Mouse (Mus musculus): ENCODE data around the gene 4922502D21Rik. TPM values are rescaled to one million over a fixed set of nuclear protein-coding genes. Genes with fewer than 3 reads are reported as not detected.

The 4922502D21Rik gene
- polyA plus RNA-seq, 1 experiment, result not detected

DNA sequence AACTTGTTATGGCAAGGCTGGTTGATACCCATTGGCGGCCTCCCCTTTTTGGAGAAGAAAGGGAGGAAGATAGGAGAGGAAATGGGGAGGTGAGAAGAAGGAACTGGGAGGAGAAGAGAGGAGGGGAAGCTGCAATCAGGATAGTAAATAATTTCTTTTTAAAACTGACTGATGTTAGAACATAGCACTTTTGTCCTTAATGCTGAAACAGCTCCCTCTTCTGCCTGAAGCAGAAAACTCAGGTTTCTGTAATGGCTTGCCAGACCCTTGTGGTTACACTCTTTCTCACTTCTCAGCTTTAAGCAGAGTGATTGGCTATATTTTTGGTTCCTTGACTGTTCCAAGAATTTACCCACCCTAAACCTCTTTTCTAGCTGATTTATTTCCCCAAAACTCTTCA is 5.6 kb downstream of the 4922502D21Rik start:
- no peak for TF ChIP-seq GATA1 (IDR thresholded peaks at IDR 0.05; ENCODE audit: low read length)

DNA sequence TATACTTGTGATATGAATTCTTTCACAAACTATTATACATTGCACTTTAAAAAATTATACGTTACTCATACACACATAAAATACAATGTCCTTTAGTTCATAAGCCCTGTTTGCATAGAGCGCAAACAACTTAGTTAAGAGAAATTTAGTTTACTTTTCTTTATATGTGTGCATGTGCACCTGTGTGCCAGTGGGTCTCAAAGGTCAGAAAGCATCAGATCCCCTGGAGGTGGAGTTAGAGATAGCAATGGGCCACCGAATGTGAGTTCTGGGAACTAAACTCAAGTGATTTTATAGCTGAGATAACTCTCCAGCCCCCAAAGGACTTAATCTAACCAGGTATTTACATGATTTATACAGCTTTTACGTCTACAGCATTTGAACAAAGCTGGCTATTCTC is 12.3 kb downstream of the 4922502D21Rik start:
- no peak for TF ChIP-seq GATA1 (IDR thresholded peaks at IDR 0.05; ENCODE audit: low read length)

DNA sequence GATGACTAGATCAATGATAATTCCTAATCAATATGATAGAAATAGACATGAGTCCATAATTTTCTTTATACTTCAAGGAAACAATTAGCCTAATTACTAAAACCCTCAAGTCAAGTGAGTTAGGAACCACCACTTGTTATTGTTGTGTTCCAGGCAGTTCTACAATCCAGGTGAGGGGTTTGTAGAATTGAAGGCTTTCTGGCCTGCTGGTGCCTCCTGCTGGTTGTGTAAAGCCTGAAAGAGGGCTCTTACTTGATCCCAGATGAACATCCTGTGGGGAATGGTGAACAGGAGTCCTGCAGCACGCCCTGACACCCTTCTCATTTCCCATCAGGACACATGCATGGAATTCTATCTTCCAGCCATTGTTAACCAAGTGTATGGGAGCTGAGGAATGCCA is 13.2 kb downstream of the 4922502D21Rik start:
- no peak for TF ChIP-seq GATA1 (IDR thresholded peaks at IDR 0.05; ENCODE audit: low read length)

DNA sequence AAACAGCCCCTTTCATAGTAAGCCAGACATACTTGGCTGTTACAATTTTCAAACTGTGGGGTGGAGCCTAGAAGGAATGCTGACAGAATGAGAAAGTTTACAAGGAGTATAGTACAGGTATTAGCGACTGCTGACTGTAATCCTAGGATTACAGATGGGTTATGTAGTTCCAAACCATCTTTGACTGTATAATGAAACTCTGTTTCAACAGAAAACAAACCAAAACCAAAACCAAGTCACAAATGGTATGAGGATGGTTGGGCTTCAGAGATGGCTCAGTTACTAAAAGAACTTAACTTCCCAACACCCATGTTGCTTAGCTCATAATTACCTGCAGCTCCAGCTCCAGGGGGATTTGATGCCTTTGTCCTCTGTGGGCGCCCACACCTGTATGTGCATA is 15.1 kb downstream of the 4922502D21Rik start:
- no peak for TF ChIP-seq GATA1 (IDR thresholded peaks at IDR 0.05; ENCODE audit: low read length)

DNA sequence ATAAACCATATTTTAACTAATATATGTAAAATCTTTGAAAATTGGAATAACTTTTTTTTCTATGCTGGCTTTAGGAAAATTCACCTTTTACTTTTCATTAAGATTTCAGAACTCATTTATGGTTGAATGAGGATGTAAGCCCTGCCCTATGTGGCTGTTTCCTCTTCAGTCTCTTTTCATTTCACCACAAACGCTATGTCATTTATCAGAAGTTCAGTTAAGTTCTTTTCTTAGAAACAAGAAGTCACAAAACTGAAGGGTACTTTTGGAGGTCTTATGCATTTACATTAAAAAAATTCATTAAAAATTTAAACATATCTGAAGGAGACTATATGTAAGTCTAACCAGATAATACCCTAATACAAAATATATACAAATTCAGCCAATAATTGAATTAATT is 15.9 kb downstream of the 4922502D21Rik start:
- no peak for TF ChIP-seq GATA1 (IDR thresholded peaks at IDR 0.05; ENCODE audit: low read length)

DNA sequence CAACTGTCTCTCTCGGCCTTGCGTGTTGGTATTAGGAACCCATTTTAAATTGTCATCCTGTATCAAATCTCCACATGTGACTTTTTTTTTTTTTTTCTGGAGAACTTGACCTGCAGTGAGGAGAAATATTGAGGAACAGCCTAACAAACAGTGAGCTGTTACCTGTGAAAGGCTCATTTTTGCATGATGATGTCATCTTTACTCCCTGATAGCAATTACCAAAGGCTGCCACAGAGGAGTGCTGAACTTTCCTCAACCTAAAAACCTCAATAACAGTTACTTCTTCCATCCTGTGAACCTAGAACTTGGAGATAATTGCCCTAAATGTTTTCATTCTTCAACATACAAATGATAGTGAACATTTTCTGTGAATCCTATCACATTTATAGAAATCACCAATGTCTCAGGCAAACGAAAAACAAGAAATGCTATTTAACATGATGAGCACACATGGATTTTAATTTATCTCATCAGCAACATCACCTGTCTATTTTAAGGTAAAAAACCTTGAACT is 16.9 kb downstream of the 4922502D21Rik start:
- no peak for TF ChIP-seq GATA1 (IDR thresholded peaks at IDR 0.05; ENCODE audit: low read length)

DNA sequence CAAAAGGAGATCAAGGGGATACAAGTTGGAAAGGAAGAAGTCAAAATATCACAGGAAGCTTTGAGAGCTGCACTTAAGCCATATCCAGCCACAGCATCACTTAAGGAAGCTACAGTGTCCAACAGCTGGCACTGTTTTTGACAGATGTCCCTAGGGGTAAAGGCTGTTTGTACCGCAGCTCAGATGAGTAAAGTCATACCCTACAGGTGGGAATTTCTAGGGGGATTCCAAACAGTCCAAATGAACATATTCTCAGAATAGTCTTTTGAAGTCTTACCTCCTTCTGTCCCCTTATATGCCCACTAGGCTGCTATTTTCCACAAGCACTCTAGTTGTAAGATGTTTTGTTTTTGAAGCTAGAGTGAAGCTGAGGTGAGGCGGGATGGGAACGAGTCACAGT is 19.1 kb downstream of the 4922502D21Rik start:
- TF ChIP-seq GATA1 (IDR thresholded peaks at IDR 0.05; ENCODE audit: low read length), result no peak

DNA sequence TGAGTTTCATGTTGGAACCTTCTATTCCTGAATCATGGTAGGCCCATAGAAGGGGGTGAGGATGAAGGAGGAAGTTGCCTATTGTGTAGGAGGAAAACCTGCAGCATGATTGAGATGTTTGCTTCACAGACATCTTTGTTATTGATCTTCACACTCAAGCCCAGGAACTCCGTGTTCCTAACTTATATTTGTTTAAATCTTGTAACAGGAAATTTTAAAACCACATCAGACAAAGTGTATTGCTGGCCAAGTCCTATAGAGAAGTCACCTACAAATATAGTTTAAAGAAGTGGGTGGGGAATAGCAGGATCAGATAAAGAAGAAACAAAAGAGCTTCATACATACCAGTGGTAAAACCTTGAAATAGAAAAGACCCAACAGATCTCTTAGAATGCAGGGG is 27.4 kb downstream of the 4922502D21Rik start:
- TF ChIP-seq GATA1 (IDR thresholded peaks at IDR 0.05; ENCODE audit: low read length), result no peak

DNA sequence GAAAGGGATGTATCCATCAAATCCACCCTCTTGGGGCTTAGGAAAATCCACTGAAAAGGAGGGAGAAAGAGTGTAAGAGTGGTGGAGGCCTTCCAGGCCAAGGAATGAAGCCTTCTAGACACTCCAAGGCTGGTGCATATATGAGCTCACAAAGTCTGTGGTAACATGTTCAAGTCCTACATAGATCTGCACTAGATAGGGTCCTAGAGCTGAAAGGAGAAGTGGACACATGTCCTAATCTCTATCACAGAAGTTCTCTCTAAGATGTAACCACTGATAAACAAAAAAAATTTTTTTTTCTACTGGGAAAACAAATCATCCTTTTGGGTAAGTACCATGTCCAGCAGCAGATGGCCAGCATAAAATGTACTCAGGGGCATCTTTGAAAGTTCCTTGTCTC is 42.9 kb downstream of the 4922502D21Rik start:
- no peak for TF ChIP-seq GATA1 (IDR thresholded peaks at IDR 0.05; ENCODE audit: low read length)

DNA sequence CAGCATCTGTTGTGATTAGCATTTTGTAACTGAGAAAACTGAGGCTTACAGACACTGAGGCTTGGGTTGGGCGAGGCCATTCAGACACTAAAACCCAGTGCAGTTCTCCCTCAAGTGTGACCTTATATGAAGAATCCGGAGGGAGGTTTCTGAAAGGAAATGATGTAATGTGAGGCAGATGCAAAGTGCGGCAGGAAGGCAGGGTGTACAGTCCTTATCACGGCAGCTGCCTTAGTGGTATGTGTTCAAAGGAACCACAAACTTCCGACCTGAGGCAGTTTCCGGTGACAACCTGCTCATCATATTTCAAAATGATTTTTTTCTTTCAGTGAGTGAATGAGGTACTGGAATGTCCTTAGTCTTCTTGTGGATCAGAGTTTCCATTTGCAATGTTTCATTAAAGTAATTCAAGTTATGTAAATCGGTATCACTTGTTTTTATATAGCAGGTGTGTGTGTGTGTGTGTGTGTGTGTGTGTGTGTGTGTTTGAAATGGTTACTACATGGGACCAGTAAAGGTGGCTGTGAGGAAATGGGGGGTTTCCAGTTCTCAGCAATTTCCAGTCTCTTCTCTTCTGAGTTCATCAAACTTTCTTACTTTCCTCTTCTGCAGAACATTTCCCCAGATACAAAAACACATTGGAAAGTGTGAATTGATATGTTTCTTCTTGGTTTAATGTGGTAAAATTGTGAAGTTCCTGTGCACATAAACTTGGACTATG is 47.1 kb downstream of the 4922502D21Rik start:
- TF ChIP-seq GATA1 (IDR thresholded peaks at IDR 0.05; ENCODE audit: low read length), result no peak

DNA sequence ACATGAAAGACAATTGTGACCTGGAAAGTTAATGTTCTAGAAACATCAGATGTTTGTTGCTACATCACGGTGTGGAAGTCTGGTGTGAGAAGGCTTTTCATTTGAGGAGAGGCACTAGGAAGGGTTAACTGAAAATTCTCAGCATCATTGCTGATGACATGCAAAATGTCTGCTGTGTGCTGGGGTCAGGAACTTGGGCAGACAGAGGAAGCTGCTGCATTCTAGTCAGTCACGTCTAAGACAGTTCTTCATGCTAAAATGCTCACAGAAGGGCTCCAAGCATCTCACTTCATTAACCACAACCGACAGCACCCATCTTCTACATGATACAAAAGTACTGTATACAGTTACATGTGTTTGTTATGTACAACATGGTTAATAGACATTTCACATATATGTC is 48.3 kb downstream of the 4922502D21Rik start:
- TF ChIP-seq GATA1 (IDR thresholded peaks at IDR 0.05; ENCODE audit: low read length), result no peak

DNA sequence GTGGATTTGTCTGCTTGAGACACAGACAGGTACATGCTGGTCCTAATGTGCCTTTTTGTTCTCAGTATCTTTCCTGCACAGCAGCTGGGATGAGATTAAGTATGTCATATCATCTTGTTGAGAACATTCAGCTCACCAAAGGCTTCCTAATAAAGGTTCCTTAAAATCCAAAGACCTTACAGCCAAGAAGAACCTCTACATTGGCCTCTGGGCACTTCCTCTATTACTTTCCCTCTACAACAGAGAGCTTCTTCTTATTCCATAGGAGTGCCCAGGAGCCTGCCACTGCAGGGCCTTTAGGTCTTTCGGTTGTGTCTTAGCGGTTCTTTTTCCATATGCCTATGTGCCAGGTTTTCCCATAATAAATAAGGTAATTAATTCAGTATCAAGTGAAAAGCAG is 55.1 kb downstream of the 4922502D21Rik start:
- no peak for TF ChIP-seq GATA1 (IDR thresholded peaks at IDR 0.05; ENCODE audit: low read length)

DNA sequence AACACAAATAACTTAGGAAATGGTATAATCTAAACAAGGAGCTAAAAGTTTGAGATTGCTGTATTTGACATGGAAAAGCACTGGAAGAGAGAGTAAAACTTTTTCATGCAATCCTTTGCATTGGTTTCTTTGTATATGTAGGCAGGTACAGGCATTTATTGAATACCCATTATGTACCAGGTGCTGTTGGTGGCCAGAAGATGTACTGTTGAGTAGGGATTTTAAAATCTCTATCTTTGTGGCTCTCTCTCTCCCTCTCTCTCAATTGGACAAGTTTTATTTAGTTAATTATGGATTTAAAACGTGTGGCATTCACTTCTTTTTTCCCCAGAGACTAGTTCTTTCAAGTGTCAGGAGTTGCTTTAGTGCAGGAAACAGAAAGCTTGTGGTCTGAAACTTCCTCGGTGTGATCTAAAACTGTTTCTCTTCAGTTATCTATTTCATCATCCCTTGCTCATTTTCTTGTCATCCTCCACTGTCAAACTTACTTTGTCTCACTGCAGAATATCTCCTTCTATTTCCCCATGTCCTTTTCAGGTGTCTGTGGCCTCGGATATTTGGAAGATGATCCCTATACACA is 55.9 kb downstream of the 4922502D21Rik start:
- no peak for TF ChIP-seq GATA1 (IDR thresholded peaks at IDR 0.05; ENCODE audit: low read length)

DNA sequence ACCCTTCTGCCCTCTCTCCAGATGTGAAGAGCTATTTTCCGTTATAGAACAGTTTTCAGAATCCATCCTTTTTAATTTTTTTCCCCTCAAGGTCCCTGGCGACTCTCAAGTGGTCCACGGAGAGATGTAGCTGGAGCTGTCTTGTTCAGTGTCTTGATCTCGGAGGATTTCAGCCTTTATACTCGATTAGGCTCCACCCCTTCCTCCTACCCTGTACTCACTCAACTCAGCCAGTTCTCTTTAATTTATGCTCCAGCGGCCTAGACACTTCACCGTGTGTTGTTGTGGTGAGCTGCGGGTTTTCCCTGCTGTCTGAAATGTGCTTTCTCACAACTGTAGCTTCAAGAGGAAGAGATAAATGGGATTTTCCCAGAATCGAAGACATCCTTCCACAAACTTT is 56.4 kb downstream of the 4922502D21Rik start, which contains the start of gene Cd69:
Cd69 (minus strand) TSS at position 217 of the 400 bp plus-strand sequence.
- TF ChIP-seq GATA1 (IDR thresholded peaks at IDR 0.05; ENCODE audit: low read length), result no peak

DNA sequence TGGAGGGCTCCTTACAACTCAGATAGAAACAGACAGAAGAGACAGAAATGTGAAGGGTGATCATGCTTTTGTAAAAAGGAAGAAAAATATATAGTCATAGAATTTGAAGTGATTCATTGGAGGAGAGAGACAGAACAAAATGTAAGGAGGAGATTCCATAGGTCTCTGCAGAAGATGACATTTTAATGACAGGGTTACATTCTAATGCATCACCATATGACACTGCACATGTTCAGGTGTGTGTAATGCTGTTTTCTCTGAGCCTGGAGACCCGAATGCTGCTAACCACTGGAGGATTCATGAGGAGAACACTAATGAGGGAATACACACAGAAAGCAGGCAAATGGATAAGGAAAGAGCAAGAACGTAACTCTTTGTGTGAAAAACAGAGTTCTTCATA is 57.1 kb downstream of the 4922502D21Rik start:
- TF ChIP-seq GATA1 (IDR thresholded peaks at IDR 0.05; ENCODE audit: low read length), result no peak

DNA sequence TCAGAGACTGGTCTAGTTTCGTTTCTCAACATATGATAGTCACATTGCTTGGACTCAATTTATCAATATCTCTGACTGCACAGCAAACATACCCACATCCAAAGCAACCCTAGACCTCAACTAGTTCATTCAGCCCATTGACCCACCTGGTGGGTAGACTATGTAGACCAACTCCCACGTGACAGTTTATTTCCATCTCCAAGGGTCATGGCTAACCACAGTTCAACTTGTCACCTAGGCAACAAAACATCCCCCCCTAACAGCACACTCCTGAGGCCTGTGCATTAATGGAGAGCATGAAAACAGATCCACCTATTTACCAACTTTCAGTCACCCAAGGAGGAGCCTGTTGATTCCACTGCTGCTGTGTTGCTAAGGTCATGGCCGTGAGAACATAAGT is 57.9 kb downstream of the 4922502D21Rik start:
- TF ChIP-seq GATA1 (IDR thresholded peaks at IDR 0.05; ENCODE audit: low read length), result no peak

Other genes with a start within 250 kb of the 4922502D21Rik start
- not detected in 2 replicates for gene Clec2e, start 230.9 kb downstream of the 4922502D21Rik start, polyA plus RNA-seq (2012)
- not detected in 2 replicates for gene Clec2d, start 151.2 kb downstream of the 4922502D21Rik start, polyA plus RNA-seq (2012)
- gene Cd69, start 56.4 kb downstream of the 4922502D21Rik start, polyA plus RNA-seq (2012), result not detected in 2 replicates
- not detected in 2 replicates for gene Clec12a, start 10.9 kb upstream of the 4922502D21Rik start, polyA plus RNA-seq (2012)
- not detected in 2 replicates for gene Clec12b, start 54.1 kb upstream of the 4922502D21Rik start, polyA plus RNA-seq (2012)
- not detected in 2 replicates for gene Clec1b, start 65.5 kb upstream of the 4922502D21Rik start, polyA plus RNA-seq (2012)
- not detected in 2 replicates for gene Clec9a, start 77.1 kb upstream of the 4922502D21Rik start, polyA plus RNA-seq (2012)
- gene Clec1a, start 120.2 kb upstream of the 4922502D21Rik start, polyA plus RNA-seq (2012), result not detected in 2 replicates
- not detected in 2 replicates for gene Olr1, start 175.4 kb upstream of the 4922502D21Rik start, polyA plus RNA-seq (2012)
- gene Tmem52b, start 180.8 kb upstream of the 4922502D21Rik start, polyA plus RNA-seq (2012), result not detected in 2 replicates
- gene Gabarapl1, start 201.4 kb upstream of the 4922502D21Rik start, polyA plus RNA-seq (2012), result 71.2 and 107 TPM in 2 replicates
- gene Klre1, start 246.1 kb upstream of the 4922502D21Rik start, polyA plus RNA-seq (2012), result not detected in 2 replicates